In genomic region chr17:4980151-4980550, GRCm38 (mm10) we compare ENCODE assay signal across 20 mouse cellular contexts. TPM values are rescaled to one million over a fixed set of nuclear protein-coding genes. Genes with fewer than 3 reads are reported as not detected.
DNase-seq lines count a peak whose midpoint lies in the region; ATAC-seq lines count a peak whose summit lies in the region.
"Had no signal": no experiment of that assay in that cellular context is flagged by ENCODE, and none has a peak within 500 bp of the region (broad histone marks: within the 10 kb centered on the region; RNA-seq: fewer than 3 reads in every experiment).

No protein-coding gene starts in this region.

- no peaks in the 10 kb centered on the region for H3K27me3 ChIP-seq in midbrain, embryonic 14.5 days (ENCODE audit: control insufficient read depth, insufficient read depth, low read length)
- no peaks in the 10 kb centered on the region for H3K27me3 ChIP-seq in heart, embryonic 10.5 days (ENCODE audit: insufficient read depth, poor library complexity, severe bottlenecking)
- H3K27me3 ChIP-seq: hindbrain, embryonic 12.5 days; neural tube, embryonic 12.5 days had no signal

- no peak overlapping the region for H3K9ac ChIP-seq in midbrain, embryonic 14.5 days (replicated peaks; ENCODE audit: low read length)
- H3K9ac ChIP-seq: hindbrain, embryonic 12.5 days; liver, postnatal 0 days; neural tube, embryonic 12.5 days had no signal

- no peak overlapping the region for H3K4me2 ChIP-seq in midbrain, embryonic 14.5 days (ENCODE audit: low read length)
- H3K4me2 ChIP-seq: hindbrain, embryonic 12.5 days; neural tube, embryonic 12.5 days had no signal

- no peak overlapping the region for H3K27ac ChIP-seq in midbrain, embryonic 14.5 days (replicated peaks; ENCODE audit: low read depth, low read length)
- no peak overlapping the region for H3K27ac ChIP-seq in heart, embryonic 10.5 days
- H3K27ac ChIP-seq: embryonic facial prominence, embryonic 10.5 days; hindbrain, embryonic 12.5 days; neural tube, embryonic 12.5 days had no signal

- WGBS in midbrain, embryonic 14.5 days = 90% methylated on average over 7 of the region's 7 CpGs
- whole genome bisulfite sequencing in heart, embryonic 10.5 days = 69% methylated on average over 7 of the region's 7 CpGs

- ATAC-seq in activated CD4-positive, CD25-positive, alpha-beta regulatory T cell, adult 4 months = peak; percentile 92
- peak; percentile 68 for ATAC-seq in megakaryocyte progenitor cell, adult 5-6 weeks (replicated peaks; ENCODE audit: poor library complexity)
- ATAC-seq in midbrain, embryonic 14.5 days (ENCODE audit: low FRiP score, low TSS enrichment) = no peak
- ATAC-seq: liver, postnatal 0 days had no signal

- 0 out of 2 replicates have a peak, but pooled peaks cover 3% of the 10 kb centered on the region for H3K9me3 ChIP-seq in midbrain, embryonic 14.5 days (ENCODE audit: control insufficient read depth, low read length)
- H3K9me3 ChIP-seq in heart, embryonic 10.5 days = no peaks in the 10 kb centered on the region
- H3K9me3 ChIP-seq: embryonic facial prominence, embryonic 10.5 days; hindbrain, embryonic 12.5 days; neural tube, embryonic 12.5 days had no signal

- DNase-seq in CD8-positive naive resting alpha-beta T cell, adult 2 months (ENCODE audit: low read depth in 2 of 2, low spot score in 2 of 2) = peak; percentile 12 to 25
- peak; percentile 41 for DNase-seq in thymus, postnatal 4 days
- no peak for DNase-seq in layer of hippocampus, postnatal 10 days (ENCODE audit: low spot score in 2 of 2)
- no peak for DNase-seq in midbrain, embryonic 14.5 days
- no peak for DNase-seq in heart, embryonic 10.5 days (ENCODE audit: low spot score)
- DNase-seq: adrenal gland, postnatal 25 days; cerebellum, adult 11 months; cerebellum, postnatal 25 days; kidney, adult 8-10 months; kidney, postnatal 14 days; liver; liver, postnatal 0 days; lung, postnatal 14 days; right cerebral cortex, postnatal 14 days; spleen, adult 18-20 months had no signal

- H3K36me3 ChIP-seq in midbrain, embryonic 14.5 days (ENCODE audit: control insufficient read depth, insufficient read depth, low read length) = no peaks in the 10 kb centered on the region
- H3K36me3 ChIP-seq in heart, embryonic 10.5 days = no peaks in the 10 kb centered on the region
- H3K36me3 ChIP-seq: embryonic facial prominence, embryonic 10.5 days; hindbrain, embryonic 12.5 days; neural tube, embryonic 12.5 days had no signal

- H3K4me1 ChIP-seq in midbrain, embryonic 14.5 days (ENCODE audit: control insufficient read depth, insufficient read depth, low read length) = no peaks in the 10 kb centered on the region
- no peaks in the 10 kb centered on the region for H3K4me1 ChIP-seq in heart, embryonic 10.5 days
- H3K4me1 ChIP-seq: embryonic facial prominence, embryonic 10.5 days; hindbrain, embryonic 12.5 days; neural tube, embryonic 12.5 days had no signal

- no peak overlapping the region for H3K4me3 ChIP-seq in midbrain, embryonic 14.5 days (replicated peaks; ENCODE audit: low read depth, low read length)
- no peak overlapping the region for H3K4me3 ChIP-seq in heart, embryonic 10.5 days
- H3K4me3 ChIP-seq: embryonic facial prominence, embryonic 10.5 days; hindbrain, embryonic 12.5 days; neural tube, embryonic 12.5 days had no signal

RNA-seq across cellular contexts. Expression of gene Arid1b, which starts 14.0 kb away (rescaled TPM):
- polyA plus RNA-seq in activated CD4-positive, CD25-positive, alpha-beta regulatory T cell, adult 4 months (2017; shearing (Covaris generic)) = 10 to 100 TPM in 1 of 2 experiments, 1 to 10 TPM in 1; 9.6 to 12.1 TPM
- total RNA-seq in megakaryocyte progenitor cell, adult 5-6 weeks (2015) = 34.1 and 42.0 TPM in 2 replicates
- 20.6 and 23.6 TPM in 2 replicates for total RNA-seq in megakaryocyte progenitor cell, adult 5-6 weeks (2017)
- total RNA-seq in layer of hippocampus, postnatal 10 days (2021) = 10 to 100 TPM; 74.7 to 79.4 TPM
- 22.8 and 23.8 TPM in 2 replicates for polyA plus RNA-seq in midbrain, embryonic 14.5 days (2014; fragmentation: Nextera tagmentation; extraction: Ambion mirVana)
- 6.1 and 8.4 TPM in 2 replicates for polyA plus RNA-seq in heart, embryonic 10.5 days (2016; fragmentation: Nextera tagmentation; extraction: Ambion mirVana)

Comparison
In these comparisons a context has a peak if more than half of its experiments do, and no peak if none do; other contexts are left out.
1. DNase-seq: peak in CD8-positive naive resting alpha-beta T cell, adult 2 months (2 of 2) and thymus, postnatal 4 days (single experiment); none in layer of hippocampus, postnatal 10 days (0 of 2), midbrain, embryonic 14.5 days (single experiment) and heart, embryonic 10.5 days (single experiment).